Mouse (Mus musculus) small intestine, adult 2 months (tissue): ENCODE data around the gene Map4k2.

ENCODE experiments used
- CTCF ChIP-seq: fragments of 200-500 bp; IDR thresholded peaks from 2 replicates; pipeline ENCODE4 v1.5.1; 2012; ENCODE audit warnings: low read depth, mild to moderate bottlenecking, control low read depth, inconsistent platforms, low read length, moderate library complexity, mixed read lengths; ENCODE audit not compliant: insufficient replicate concordance, insufficient read length; ENCODE audit errors: extremely low read depth
- POLR2A ChIP-seq: fragments of 200-500 bp; IDR thresholded peaks from 2 replicates; pipeline ENCODE4 v1.6.1; 2012; ENCODE audit warnings: low read depth, mild to moderate bottlenecking, control low read depth, inconsistent platforms, low read length, moderate library complexity

- TF ChIP-seq CTCF (no peak), POLR2A (no peak)
Observed at GRCm38 (mm10) chr19:6333761-6334595, 7.0 kb upstream of the Map4k2 start.
